Mouse (Mus musculus) MEL (cell line): Measurements from ENCODE around the gene Palld.

Experiments
- ELF1 ChIP-seq: IDR thresholded peaks from 2 replicates; pipeline ENCODE4 v1.6.1; 2014; ENCODE audit warnings: low read depth, mild to moderate bottlenecking, inconsistent platforms, low read length, improper control_type of control experiment, moderate library complexity
- MAX ChIP-seq: IDR thresholded peaks from 2 replicates; pipeline ENCODE4 v1.6.1; 2011; ENCODE audit warnings: low read length, improper control_type of control experiment
- NRF1 ChIP-seq: IDR thresholded peaks from 2 replicates; pipeline ENCODE4 v1.6.1; 2014; ENCODE audit warnings: low read depth, mild to moderate bottlenecking, inconsistent platforms, low read length, improper control_type of control experiment, moderate library complexity; ENCODE audit not compliant: poor library complexity, insufficient read depth, severe bottlenecking
- SIN3A ChIP-seq: IDR thresholded peaks from 2 replicates; pipeline ENCODE4 v1.6.1; 2012; ENCODE audit warnings: low read length, improper control_type of control experiment, inconsistent platforms
- TAL1 ChIP-seq: IDR thresholded peaks from 2 replicates; pipeline ENCODE4 v1.6.1; 2012; ENCODE audit warnings: mild to moderate bottlenecking, inconsistent platforms, low read length, moderate library complexity, mixed read lengths
- UBTF ChIP-seq: IDR thresholded peaks from 2 replicates; pipeline ENCODE4 v1.6.1; 2012; ENCODE audit warnings: low read depth, mild to moderate bottlenecking, inconsistent platforms, low read length, improper control_type of control experiment, moderate library complexity, borderline replicate concordance; ENCODE audit not compliant: insufficient read depth
- USF2 ChIP-seq, 2 experiments: IDR thresholded peaks; 2 replicates each; pipeline ENCODE4 v1.6.1; 2011 to 2012; ENCODE audit warnings: improper control_type of control experiment in 2 of 2, low read length in 2 of 2, borderline replicate concordance in 1 of 2, inconsistent platforms in 1 of 2, low read depth in 1 of 2, mild to moderate bottlenecking in 1 of 2; ENCODE audit not compliant: insufficient read depth in 1 of 2

DNA sequence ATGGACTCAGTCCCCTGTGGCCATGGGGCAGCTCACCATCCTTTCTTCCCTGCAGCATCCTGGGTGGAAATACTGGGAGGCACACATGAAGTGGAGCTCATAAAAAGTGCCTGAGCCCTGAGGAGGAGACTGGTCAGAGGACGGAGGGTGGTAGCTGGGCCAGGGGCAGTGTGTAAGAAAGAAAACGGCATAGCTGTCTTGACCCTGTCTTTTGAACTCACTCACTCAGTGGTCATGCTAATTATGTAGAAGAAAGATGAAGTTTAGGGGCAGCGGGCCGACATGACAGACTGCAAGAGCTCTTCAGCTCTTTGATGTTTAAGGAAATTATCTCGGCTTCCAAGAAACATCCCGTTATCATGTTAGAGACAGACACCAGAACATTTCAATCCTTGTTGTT lies 235.6 kb downstream of the Palld start:
- TF ChIP-seq USF2 (IDR thresholded peaks at IDR 0.05; ENCODE audit: borderline replicate concordance in 1 of 2, insufficient read depth in 1 of 2, low read depth in 1 of 2, low read length in 2 of 2) (no peak), NRF1 (no peak), MAX (no peak), SIN3A (no peak), ELF1 (no peak), TAL1 (no peak), UBTF (no peak)
